Mouse (Mus musculus) erythroblast, embryonic 14.5 days (primary cell): ENCODE measurements around the gene Trabd2b. TPM values are rescaled to one million over a fixed set of nuclear protein-coding genes. Genes with fewer than 3 reads are reported as not detected.

Experiments used
- H3K27me3 ChIP-seq: 2 replicates; pipeline ENCODE4 v1.6.1; 2012; ENCODE audit warnings: inconsistent platforms; ENCODE audit not compliant: control insufficient read depth
- H3K36me3 ChIP-seq: 2 replicates; pipeline ENCODE4 v1.6.1; 2012; ENCODE audit warnings: mild to moderate bottlenecking, inconsistent platforms; ENCODE audit not compliant: control insufficient read depth
- H3K4me1 ChIP-seq: 2 replicates; pipeline ENCODE4 v1.6.1; 2012; ENCODE audit warnings: inconsistent platforms; ENCODE audit not compliant: control insufficient read depth
- H3K4me3 ChIP-seq: replicated peaks from 2 replicates; pipeline ENCODE3; 2012; ENCODE audit warnings: moderate library complexity, mild to moderate bottlenecking, inconsistent platforms
- H3K9me3 ChIP-seq: 2 replicates; pipeline ENCODE4 v1.6.1; 2012; ENCODE audit warnings: low read length, inconsistent platforms, mixed read lengths; ENCODE audit not compliant: control insufficient read depth
- GATA1 ChIP-seq: IDR thresholded peaks from 2 replicates; pipeline ENCODE4 v1.6.1; 2012; ENCODE audit warnings: low read length, inconsistent platforms, mixed read lengths
- TAL1 ChIP-seq: IDR thresholded peaks from 3 replicates; pipeline ENCODE4 v1.6.1; 2012; ENCODE audit warnings: low read length, inconsistent platforms, mixed read lengths
- polyA plus RNA-seq: library from polyadenylated mRNA; stranded (reverse); fragments of >175 nt; gene quantifications from 2 replicates; pipeline ENCODE4 v1.2.3, GENCODE M21; 2012

Gene Trabd2b
- polyA plus RNA-seq, 1 experiment = not detected

DNA sequence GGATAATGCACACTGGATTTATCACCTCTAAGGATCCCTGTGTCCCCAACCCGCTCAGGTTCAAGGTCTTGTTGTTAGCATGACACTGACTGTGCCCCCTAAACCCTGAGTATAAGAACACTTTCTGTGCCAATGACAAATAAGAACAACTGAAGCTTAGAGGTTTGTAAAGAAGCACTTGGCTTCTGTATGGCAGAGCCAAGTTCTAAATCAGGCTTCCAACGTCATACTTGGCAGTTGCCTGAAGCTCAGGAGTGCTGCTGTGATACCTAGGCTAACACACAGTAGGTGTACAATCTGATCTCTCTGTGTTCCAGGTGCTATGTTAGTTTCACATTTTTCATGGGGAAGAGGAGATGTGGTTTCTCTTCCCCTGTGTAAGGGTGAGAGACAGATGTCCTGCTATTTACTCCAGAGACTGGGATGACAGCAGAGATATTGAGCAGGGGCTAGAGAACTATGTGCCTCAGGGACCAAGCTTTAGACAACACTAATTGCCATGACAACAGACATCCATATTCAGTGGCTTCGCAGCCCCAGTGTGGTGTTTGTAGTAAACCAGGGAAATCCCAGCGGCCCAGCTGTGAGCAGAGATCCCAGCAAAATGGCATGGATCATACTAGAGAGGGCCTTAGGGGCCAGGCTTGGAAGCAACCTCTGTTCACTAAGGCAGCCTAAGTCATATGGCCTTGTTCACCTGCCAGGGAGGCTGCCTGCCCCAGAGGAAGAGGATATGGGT, 89.3 kb downstream of the Trabd2b start:
- Histone ChIP-seq H3K9me3 (no peaks in the 10 kb centered on the region), H3K27me3 (no peaks in the 10 kb centered on the region)
- TF ChIP-seq GATA1 = no peak
- TF ChIP-seq TAL1 = no peak

DNA sequence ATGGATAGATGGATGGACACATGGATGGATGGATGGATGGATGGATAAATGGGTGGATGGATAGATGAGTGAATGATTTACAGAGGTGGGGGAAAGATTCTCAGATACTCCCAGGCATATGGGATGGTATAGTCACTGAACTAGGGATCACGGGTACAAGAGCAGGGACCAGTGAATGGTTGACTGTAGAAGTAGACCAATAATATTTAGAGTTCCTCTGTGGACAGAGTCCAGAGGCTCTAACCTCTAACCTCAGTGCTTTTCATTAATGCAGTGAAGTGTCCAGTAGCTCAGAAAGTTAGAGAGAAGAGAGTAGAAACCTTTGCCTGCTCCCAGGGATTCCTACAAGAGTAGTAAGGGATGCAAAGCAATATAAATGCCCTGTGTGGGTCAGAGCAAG, 93.1 kb downstream of the Trabd2b start:
- Histone ChIP-seq H3K4me3 (no peak overlapping the region), H3K36me3 (no peaks in the 10 kb centered on the region), H3K4me1 (no peaks in the 10 kb centered on the region), H3K27me3 (no peaks in the 10 kb centered on the region), H3K9me3 (no peaks in the 10 kb centered on the region)
- no peak for TF ChIP-seq TAL1
- no peak for TF ChIP-seq GATA1

More for the DNA sequence above, 89.3 kb downstream of the Trabd2b start:
- Histone ChIP-seq H3K4me3 (no peak overlapping the region), H3K36me3 (no peaks in the 10 kb centered on the region), H3K4me1 (no peaks in the 10 kb centered on the region)

DNA sequence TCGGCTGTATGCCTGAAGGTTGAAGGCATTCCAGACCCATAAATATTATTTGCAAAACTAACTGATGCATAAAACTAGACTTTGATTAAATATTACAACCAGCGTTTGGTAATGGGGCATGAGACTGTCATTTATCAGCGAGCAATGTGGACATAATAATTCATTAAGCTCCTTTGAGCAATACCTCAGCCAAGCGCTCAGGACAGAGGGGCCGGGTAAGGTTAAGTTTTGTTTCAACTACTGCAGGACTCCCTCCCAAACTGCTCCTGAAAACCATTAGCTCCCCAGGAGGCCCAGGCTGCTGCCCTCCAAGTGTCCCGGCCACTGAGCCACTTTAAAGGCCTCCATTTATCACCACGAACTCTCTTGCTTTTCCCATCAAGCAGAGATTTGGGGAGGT, 93.8 kb downstream of the Trabd2b start:
- no peaks in the 10 kb centered on the region for H3K36me3 ChIP-seq
- H3K4me3 ChIP-seq = no peak overlapping the region
- no peak for TF ChIP-seq GATA1
- TF ChIP-seq TAL1 = no peak
- no peaks in the 10 kb centered on the region for H3K27me3 ChIP-seq
- no peaks in the 10 kb centered on the region for H3K4me1 ChIP-seq
- H3K9me3 ChIP-seq = no peaks in the 10 kb centered on the region

DNA sequence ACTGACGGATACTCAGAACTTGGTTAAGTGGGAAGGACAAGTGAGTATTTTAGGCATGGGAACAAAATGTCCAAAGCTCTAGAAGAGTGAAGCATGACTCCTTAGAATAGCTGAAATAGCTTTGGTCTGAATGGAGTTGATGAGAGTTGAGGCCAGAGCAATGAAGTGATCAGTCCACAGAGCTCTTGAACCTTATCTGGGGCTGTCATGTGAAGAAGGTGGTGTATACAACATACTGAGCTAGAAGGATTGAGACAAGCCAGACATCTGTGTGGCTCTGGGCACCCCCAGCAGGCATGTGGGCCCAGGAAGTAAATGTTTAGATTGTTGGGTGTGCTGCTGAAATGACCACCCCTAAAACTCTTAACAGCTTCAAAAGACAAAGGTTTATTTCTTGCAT, 94.5 kb downstream of the Trabd2b start:
- no peaks in the 10 kb centered on the region for H3K27me3 ChIP-seq
- no peaks in the 10 kb centered on the region for H3K4me1 ChIP-seq
- no peak overlapping the region for H3K4me3 ChIP-seq
- no peaks in the 10 kb centered on the region for H3K9me3 ChIP-seq
- H3K36me3 ChIP-seq = no peaks in the 10 kb centered on the region
- TF ChIP-seq TAL1 = no peak
- TF ChIP-seq GATA1 = no peak

DNA sequence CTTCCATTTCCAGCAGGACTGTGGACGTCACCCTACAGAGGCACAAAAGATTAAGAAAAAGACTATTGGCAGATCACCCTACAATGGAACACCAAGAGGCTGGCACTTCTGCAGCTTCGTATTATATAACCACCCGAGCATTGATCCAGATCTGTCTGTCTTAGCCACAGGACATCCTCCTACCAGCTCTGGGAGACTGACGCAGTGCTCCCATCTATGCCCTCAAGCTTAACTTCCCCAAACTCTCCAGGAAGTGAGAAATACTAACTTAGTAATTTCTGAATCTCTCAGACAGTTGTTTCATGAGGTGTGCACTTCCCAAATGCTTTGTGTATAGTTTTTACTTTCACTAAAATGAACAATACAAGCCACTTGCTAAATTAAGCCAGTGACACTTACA, 95.1 kb downstream of the Trabd2b start:
- H3K9me3 ChIP-seq = no peaks in the 10 kb centered on the region
- H3K4me3 ChIP-seq = no peak overlapping the region
- no peaks in the 10 kb centered on the region for H3K27me3 ChIP-seq
- H3K36me3 ChIP-seq = no peaks in the 10 kb centered on the region
- H3K4me1 ChIP-seq = no peaks in the 10 kb centered on the region
- TF ChIP-seq TAL1 = no peak
- TF ChIP-seq GATA1 = no peak

DNA sequence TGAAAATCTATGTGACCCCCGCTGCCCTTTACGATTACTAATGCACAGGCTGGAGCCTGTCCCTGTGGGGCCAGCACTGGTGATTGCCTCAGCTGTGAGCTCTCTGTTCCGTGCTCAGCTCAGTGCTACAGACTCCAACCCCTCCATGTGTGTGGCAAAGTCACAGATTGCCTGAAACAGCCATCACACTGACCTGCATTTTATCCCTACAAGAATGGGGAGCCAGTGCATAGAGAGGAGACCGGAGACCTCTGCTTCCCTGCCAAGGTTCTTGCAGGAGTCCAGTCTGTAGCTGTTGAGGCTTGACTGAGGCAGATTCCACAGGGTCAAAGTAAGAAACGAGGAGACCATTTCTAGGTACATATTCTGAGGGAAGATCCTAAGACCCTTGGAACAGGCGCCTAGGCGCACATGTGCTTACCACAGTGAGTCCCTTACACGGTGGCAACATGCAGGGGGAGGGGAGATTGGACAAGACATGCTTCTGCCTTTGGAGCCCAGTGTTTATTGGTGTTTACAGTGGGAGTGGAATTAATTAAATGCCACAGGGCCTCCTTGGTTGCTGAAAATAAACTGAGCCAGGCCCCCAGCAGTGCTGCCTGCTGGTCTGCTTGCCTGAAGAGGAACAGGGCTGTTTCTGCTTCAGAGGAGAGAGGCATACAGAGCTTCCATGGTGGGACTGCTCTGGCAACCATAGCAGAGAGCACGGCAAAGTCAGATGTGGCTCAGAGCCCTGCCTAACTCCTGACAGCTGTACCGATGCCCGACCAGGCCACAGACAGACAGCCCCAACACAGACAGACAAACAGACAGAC, 97.9 kb downstream of the Trabd2b start:
- Histone ChIP-seq H3K9me3 (no peaks in the 10 kb centered on the region), H3K36me3 (no peaks in the 10 kb centered on the region), H3K4me1 (no peaks in the 10 kb centered on the region), H3K4me3 (no peak overlapping the region), H3K27me3 (no peaks in the 10 kb centered on the region)
- TF ChIP-seq GATA1 (no peak), TAL1 (no peak)

DNA sequence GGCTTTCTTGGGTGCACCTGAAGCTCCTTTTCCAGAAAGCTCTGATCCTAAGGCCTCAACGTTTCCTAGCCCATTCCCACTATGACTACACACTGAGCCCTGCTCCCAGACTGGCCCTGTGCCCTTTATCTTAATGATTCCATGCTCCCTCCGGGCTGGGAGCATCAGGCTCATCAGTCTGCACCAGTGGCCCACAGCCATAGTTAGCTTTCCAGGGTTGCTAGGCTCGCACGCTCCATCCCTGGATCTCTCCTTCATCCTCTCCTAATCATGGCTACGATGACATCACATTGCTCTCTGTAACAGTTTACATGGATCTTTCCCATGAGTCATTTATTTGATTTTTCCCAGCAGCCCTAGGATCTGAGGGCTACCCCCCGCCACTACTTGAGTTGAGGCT, 103.1 kb downstream of the Trabd2b start:
- Histone ChIP-seq H3K4me1 (no peaks in the 10 kb centered on the region), H3K36me3 (no peaks in the 10 kb centered on the region), H3K27me3 (no peaks in the 10 kb centered on the region), H3K4me3 (no peak overlapping the region), H3K9me3 (no peaks in the 10 kb centered on the region)
- no peak for TF ChIP-seq TAL1
- TF ChIP-seq GATA1 = no peak

DNA sequence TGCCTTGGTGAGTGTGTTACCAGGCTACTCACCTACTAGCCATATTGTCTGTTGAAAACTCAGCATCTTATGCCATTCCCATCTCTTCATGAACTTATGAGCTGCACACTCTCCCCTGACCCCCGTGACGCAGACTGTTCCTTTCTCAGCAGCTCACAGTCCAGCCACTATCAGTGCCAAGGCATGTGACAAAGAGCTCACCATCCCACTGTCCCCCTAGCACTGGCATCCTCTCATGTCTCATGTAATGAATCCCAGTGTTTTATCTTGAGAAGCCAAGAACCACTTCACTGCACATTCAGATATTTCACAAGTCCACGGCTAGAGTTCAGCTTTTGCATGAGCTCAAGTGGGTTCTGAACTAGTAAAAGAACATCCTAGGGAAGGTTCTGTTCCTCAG, 105.1 kb downstream of the Trabd2b start:
- Histone ChIP-seq H3K4me3 (no peak overlapping the region), H3K4me1 (no peaks in the 10 kb centered on the region), H3K27me3 (no peaks in the 10 kb centered on the region), H3K9me3 (no peaks in the 10 kb centered on the region), H3K36me3 (no peaks in the 10 kb centered on the region)
- TF ChIP-seq TAL1 (no peak), GATA1 (no peak)

DNA sequence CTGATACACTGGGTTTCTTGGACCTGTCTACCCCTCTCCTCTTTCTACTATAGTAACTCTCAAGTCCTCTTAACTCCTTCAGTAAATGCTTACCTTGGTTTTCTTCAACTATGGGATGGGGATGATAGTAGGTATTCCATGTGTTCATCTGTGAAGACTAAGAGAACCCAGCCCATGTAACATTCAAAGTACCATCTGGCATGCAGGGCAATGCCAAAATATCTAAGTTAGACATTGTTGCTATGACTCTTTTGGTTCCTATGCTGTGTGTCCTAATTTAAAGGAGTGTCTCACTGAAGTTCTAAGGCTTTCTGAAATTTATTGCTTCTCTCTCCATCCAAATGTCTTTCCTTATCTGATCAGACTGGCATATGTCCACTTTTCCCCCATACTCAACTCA, 106.6 kb downstream of the Trabd2b start:
- Histone ChIP-seq H3K9me3 (no peaks in the 10 kb centered on the region), H3K4me1 (no peaks in the 10 kb centered on the region), H3K36me3 (no peaks in the 10 kb centered on the region), H3K4me3 (no peak overlapping the region), H3K27me3 (no peaks in the 10 kb centered on the region)
- TF ChIP-seq GATA1 = no peak
- TF ChIP-seq TAL1 = no peak
